Mouse (Mus musculus) hindbrain, embryonic 15.5 days (tissue): ENCODE data around the gene Zfp169. TPM values are rescaled to one million over a fixed set of nuclear protein-coding genes. Genes with fewer than 3 reads are reported as not detected.

Experiments used
- ATAC-seq: fragments of 200-750 bp; cut with Nextera tagmentation; 2 replicates; pipeline ENCODE4 v1.8.0; 2017; ENCODE audit warnings: low read depth, moderate number of reproducible peaks, moderate TSS enrichment; ENCODE audit not compliant: low FRiP score
- H3K27ac ChIP-seq: fragments of 300-500 bp; sonication (generic); replicated peaks from 2 replicates; pipeline ENCODE4 v1.5.1; 2015; ENCODE audit warnings: mild to moderate bottlenecking, inconsistent platforms
- H3K27me3 ChIP-seq: fragments of 300-500 bp; sonication (generic); 2 replicates; pipeline ENCODE4 v1.6.1; 2015; ENCODE audit warnings: control low read depth, inconsistent platforms
- H3K36me3 ChIP-seq: fragments of 300-500 bp; sonication (generic); 2 replicates; pipeline ENCODE4 v1.6.1; 2015; ENCODE audit warnings: control low read depth, inconsistent platforms
- H3K4me1 ChIP-seq: fragments of 300-500 bp; sonication (generic); replicated peaks from 2 replicates; pipeline ENCODE4 v1.6.1; 2015; ENCODE audit warnings: control low read depth, inconsistent platforms
- H3K4me2 ChIP-seq: fragments of 300-500 bp; sonication (generic); 2 replicates; pipeline ENCODE4 v1.6.1; 2015; ENCODE audit warnings: moderate library complexity, mild to moderate bottlenecking, inconsistent platforms
- H3K4me3 ChIP-seq: fragments of 300-500 bp; sonication (generic); 2 replicates; pipeline ENCODE4 v1.5.1; 2015; ENCODE audit warnings: mild to moderate bottlenecking, inconsistent platforms
- H3K9ac ChIP-seq: fragments of 300-500 bp; sonication (generic); 2 replicates; pipeline ENCODE4 v1.6.1; 2015; ENCODE audit warnings: inconsistent platforms
- H3K9me3 ChIP-seq: fragments of 300-500 bp; sonication (generic); 2 replicates; pipeline ENCODE4 v1.6.1; 2016; ENCODE audit warnings: control low read depth, inconsistent platforms
- WGBS: fragments of 180-500 bp; shearing (Covaris S2); methylation state at CpG from one replicate; pipeline ENCODE4 v1.1.7; 2015; 5-methylcytosine and 5-hydroxymethylcytosine counted together
- polyA plus RNA-seq: library from polyadenylated mRNA; unstranded; fragments of >200 nt; fragmentation: Nextera tagmentation; extraction: Ambion mirVana; gene quantifications from 2 replicates; pipeline ENCODE4 v1.2.1, GENCODE M21; 2015

Gene Zfp169
- polyA plus RNA-seq, 1 experiment from 2014 or later, result 4.4 TPM

GRCm38 (mm10) chr13:48498676-48499075 lies 14.6 kb downstream of the Zfp169 start:
- ATAC-seq, result no peak
- H3K9ac ChIP-seq, result no peak overlapping the region
- peaks cover 32% of the 10 kb centered on the region for H3K36me3 ChIP-seq
- no peak overlapping the region for H3K4me3 ChIP-seq
- no peaks in the 10 kb centered on the region for H3K27me3 ChIP-seq
- 61% methylated on average over 4 of the region's 4 CpGs for WGBS
- no peak overlapping the region for H3K4me2 ChIP-seq
- no peak overlapping the region for H3K27ac ChIP-seq
- 0 out of 2 replicates have a peak, but pooled peaks cover 4% of the 10 kb centered on the region for H3K9me3 ChIP-seq
- peaks cover 14% of the 10 kb centered on the region for H3K4me1 ChIP-seq

- Histone ChIP-seq H3K9me3 (no peaks in the 10 kb centered on the region), H3K36me3 (peaks cover 31% of the 10 kb centered on the region), H3K4me2 (peak overlapping the region; percentile 45), H3K4me3 (peak overlapping the region; percentile 29), H3K9ac (no peak overlapping the region), H3K27ac (0 out of 2 replicates have a peak overlapping the region, but pooled peaks have one; percentile 42), H3K27me3 (no peaks in the 10 kb centered on the region), H3K4me1 (peaks cover 14% of the 10 kb centered on the region)
- WGBS, result 8% methylated on average over 15 of the region's 15 CpGs
- ATAC-seq, result peak; percentile 99
Measured at GRCm38 (mm10) chr13:48497693-48498221, 15.5 kb downstream of the Zfp169 start.

- Histone ChIP-seq H3K27me3 (no peaks in the 10 kb centered on the region), H3K9ac (no peak overlapping the region), H3K4me1 (peaks cover 10% of the 10 kb centered on the region), H3K4me3 (no peak overlapping the region), H3K36me3 (peaks cover 58% of the 10 kb centered on the region), H3K9me3 (no peaks in the 10 kb centered on the region), H3K4me2 (no peak overlapping the region), H3K27ac (no peak overlapping the region)
- no peak for ATAC-seq
- WGBS, result 86% methylated on average over 5 of the region's 5 CpGs
Measured at GRCm38 (mm10) chr13:48493183-48493582, 20.1 kb downstream of the Zfp169 start.

GRCm38 (mm10) chr13:48490396-48491182 lies 22.7 kb downstream of the Zfp169 start:
- 92% methylated on average over 35 of the region's 35 CpGs for WGBS
- Histone ChIP-seq H3K4me1 (no peaks in the 10 kb centered on the region), H3K4me3 (no peak overlapping the region), H3K9me3 (no peaks in the 10 kb centered on the region), H3K36me3 (peaks cover 65% of the 10 kb centered on the region), H3K9ac (no peak overlapping the region), H3K27me3 (no peaks in the 10 kb centered on the region), H3K27ac (no peak overlapping the region), H3K4me2 (no peak overlapping the region)
- ATAC-seq, result no peak

GRCm38 (mm10) chr13:48483606-48484005 lies 29.6 kb downstream of the Zfp169 start:
- Histone ChIP-seq H3K9ac (no peak overlapping the region), H3K27ac (no peak overlapping the region), H3K4me2 (no peak overlapping the region), H3K4me3 (no peak overlapping the region), H3K4me1 (no peaks in the 10 kb centered on the region), H3K27me3 (no peaks in the 10 kb centered on the region), H3K36me3 (peaks cover 21% of the 10 kb centered on the region), H3K9me3 (no peaks in the 10 kb centered on the region)
- 93% methylated on average over 4 of the region's 4 CpGs for WGBS
- no peak for ATAC-seq

- no peak for ATAC-seq
- 58% methylated on average over 15 of the region's 15 CpGs for WGBS
- no peaks in the 10 kb centered on the region for H3K27me3 ChIP-seq
- H3K4me2 ChIP-seq, result no peak overlapping the region
- no peak overlapping the region for H3K27ac ChIP-seq
- H3K9ac ChIP-seq, result no peak overlapping the region
- no peaks in the 10 kb centered on the region for H3K9me3 ChIP-seq
- H3K4me1 ChIP-seq, result peaks cover 29% of the 10 kb centered on the region
- no peaks in the 10 kb centered on the region for H3K36me3 ChIP-seq
- H3K4me3 ChIP-seq, result no peak overlapping the region
Measured at GRCm38 (mm10) chr13:48468656-48469180, 44.5 kb downstream of the Zfp169 start.

GRCm38 (mm10) chr13:48466186-48466585 lies 47.1 kb downstream of the Zfp169 start:
- no peaks in the 10 kb centered on the region for H3K36me3 ChIP-seq
- H3K9me3 ChIP-seq, result no peaks in the 10 kb centered on the region
- no peak overlapping the region for H3K4me3 ChIP-seq
- H3K4me1 ChIP-seq, result peaks cover 29% of the 10 kb centered on the region
- H3K27ac ChIP-seq, result peak overlapping the region; percentile 60
- peak overlapping the region; percentile 5; the same call in 1 of the 2 replicates for H3K9ac ChIP-seq
- peak overlapping the region; percentile 35 for H3K4me2 ChIP-seq
- ATAC-seq, result no peak
- WGBS, result 23% methylated on average over 10 of the region's 10 CpGs
- no peaks in the 10 kb centered on the region for H3K27me3 ChIP-seq

GRCm38 (mm10) chr13:48464170-48464569 lies 49.1 kb downstream of the Zfp169 start:
- 8% methylated on average over 4 of the region's 4 CpGs for WGBS
- peaks cover 29% of the 10 kb centered on the region for H3K4me1 ChIP-seq
- no peak overlapping the region for H3K4me3 ChIP-seq
- no peak overlapping the region for H3K4me2 ChIP-seq
- ATAC-seq, result peak; percentile 68; the same call in 1 of the 2 replicates
- H3K9me3 ChIP-seq, result no peaks in the 10 kb centered on the region
- no peaks in the 10 kb centered on the region for H3K36me3 ChIP-seq
- no peak overlapping the region for H3K9ac ChIP-seq
- H3K27me3 ChIP-seq, result no peaks in the 10 kb centered on the region
- H3K27ac ChIP-seq, result no peak overlapping the region

GRCm38 (mm10) chr13:48459280-48459679 lies 54.0 kb downstream of the Zfp169 start:
- no peak for ATAC-seq
- Histone ChIP-seq H3K27ac (no peak overlapping the region), H3K4me2 (no peak overlapping the region), H3K9me3 (no peaks in the 10 kb centered on the region), H3K36me3 (no peaks in the 10 kb centered on the region), H3K4me1 (0 out of 2 replicates have a peak, but pooled peaks cover 4% of the 10 kb centered on the region), H3K9ac (no peak overlapping the region), H3K27me3 (no peaks in the 10 kb centered on the region), H3K4me3 (no peak overlapping the region)
- WGBS, result 91% methylated on average over 5 of the region's 5 CpGs

GRCm38 (mm10) chr13:48448119-48448518 lies 65.1 kb downstream of the Zfp169 start:
- Histone ChIP-seq H3K36me3 (no peaks in the 10 kb centered on the region), H3K4me2 (no peak overlapping the region), H3K27me3 (no peaks in the 10 kb centered on the region), H3K9ac (no peak overlapping the region), H3K4me1 (peaks cover 4% of the 10 kb centered on the region; the same call in 1 of the 2 replicates), H3K9me3 (no peaks in the 10 kb centered on the region), H3K27ac (no peak overlapping the region), H3K4me3 (no peak overlapping the region)
- WGBS, result 52% methylated on average over 4 of the region's 4 CpGs
- no peak for ATAC-seq

GRCm38 (mm10) chr13:48443996-48444395 lies 69.3 kb downstream of the Zfp169 start:
- Histone ChIP-seq H3K9ac (no peak overlapping the region), H3K36me3 (no peaks in the 10 kb centered on the region), H3K9me3 (no peaks in the 10 kb centered on the region), H3K4me2 (no peak overlapping the region), H3K4me3 (no peak overlapping the region), H3K27ac (peak overlapping the region; percentile 60), H3K27me3 (no peaks in the 10 kb centered on the region), H3K4me1 (peaks cover 4% of the 10 kb centered on the region; the same call in 1 of the 2 replicates)
- ATAC-seq, result no peak
- WGBS, result 36% methylated on average over 8 of the region's 8 CpGs

GRCm38 (mm10) chr13:48438321-48438720 lies 74.9 kb downstream of the Zfp169 start:
- no peaks in the 10 kb centered on the region for H3K27me3 ChIP-seq
- no peak overlapping the region for H3K4me3 ChIP-seq
- no peak for ATAC-seq
- no peaks in the 10 kb centered on the region for H3K4me1 ChIP-seq
- 86% methylated on average over 5 of the region's 5 CpGs for WGBS
- no peaks in the 10 kb centered on the region for H3K36me3 ChIP-seq
- no peak overlapping the region for H3K4me2 ChIP-seq
- H3K9me3 ChIP-seq, result no peaks in the 10 kb centered on the region
- no peak overlapping the region for H3K9ac ChIP-seq
- no peak overlapping the region for H3K27ac ChIP-seq
